Mouse (Mus musculus) kidney, embryonic 15.5 days (tissue): Measurements from ENCODE around the gene Smcr8. TPM values are rescaled to one million over a fixed set of nuclear protein-coding genes. Genes with fewer than 3 reads are reported as not detected.

Source experiments
- ATAC-seq: fragments of 200-750 bp; cut with Nextera tagmentation; replicated peaks from 2 replicates; pipeline ENCODE4 v1.8.0; 2017; ENCODE audit warnings: moderate TSS enrichment; ENCODE audit not compliant: low FRiP score
- H3K27ac ChIP-seq: fragments of 300-500 bp; sonication (generic); 2 replicates; pipeline ENCODE4 v1.5.1; 2015; ENCODE audit warnings: mild to moderate bottlenecking, inconsistent platforms
- H3K27me3 ChIP-seq: fragments of 300-500 bp; sonication (generic); 2 replicates; pipeline ENCODE4 v1.6.1; 2015; ENCODE audit warnings: inconsistent platforms
- H3K36me3 ChIP-seq: fragments of 300-500 bp; sonication (generic); 2 replicates; pipeline ENCODE4 v1.6.1; 2015; ENCODE audit warnings: inconsistent platforms
- H3K4me1 ChIP-seq: fragments of 300-500 bp; sonication (generic); 2 replicates; pipeline ENCODE4 v1.6.1; 2015; ENCODE audit warnings: inconsistent platforms
- H3K4me2 ChIP-seq: fragments of 300-500 bp; sonication (generic); 2 replicates; pipeline ENCODE4 v1.6.1; 2015; ENCODE audit warnings: moderate library complexity, mild to moderate bottlenecking, inconsistent platforms
- H3K4me3 ChIP-seq: fragments of 300-500 bp; sonication (generic); replicated peaks from 2 replicates; pipeline ENCODE4 v1.5.1; 2015; ENCODE audit warnings: mild to moderate bottlenecking, inconsistent platforms
- H3K9ac ChIP-seq: fragments of 300-500 bp; sonication (generic); 2 replicates; pipeline ENCODE4 v1.6.1; 2015; ENCODE audit warnings: mild to moderate bottlenecking, inconsistent platforms
- H3K9me3 ChIP-seq: fragments of 300-500 bp; sonication (generic); replicated peaks from 2 replicates; pipeline ENCODE4 v1.6.1; 2016; ENCODE audit warnings: inconsistent platforms
- WGBS: fragments of 180-500 bp; shearing (Covaris S2); methylation state at CpG from one replicate; pipeline ENCODE4 v1.1.7; 2015; ENCODE audit warnings: mixed read lengths; 5-methylcytosine and 5-hydroxymethylcytosine counted together
- polyA plus RNA-seq: library from polyadenylated mRNA; unstranded; fragments of >200 nt; fragmentation: Nextera tagmentation; extraction: Ambion mirVana; gene quantifications from 2 replicates; pipeline ENCODE4 v1.2.1, GENCODE M21; 2015

Gene Smcr8
- polyA plus RNA-seq, 1 experiment from 2014 or later, result 6.3 TPM

DNA sequence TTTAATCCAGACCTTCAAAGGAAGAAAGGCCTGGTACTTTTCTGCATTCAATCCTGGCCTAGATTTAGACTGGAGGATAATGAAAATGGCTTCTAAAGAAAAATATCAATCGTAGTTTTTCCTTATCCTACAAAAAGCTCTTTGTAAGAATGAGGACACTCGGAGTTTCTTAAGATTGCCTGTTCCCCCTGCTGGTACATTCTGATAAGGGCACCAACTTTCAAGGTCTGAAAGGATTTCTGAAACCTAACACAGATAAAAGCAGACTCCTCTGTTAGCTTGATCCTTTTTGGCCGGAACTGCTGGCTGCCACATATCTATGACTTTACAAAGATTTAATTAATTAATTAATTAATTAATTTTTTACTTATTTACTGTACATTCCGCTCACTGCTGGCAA is 10.4 kb upstream of the Smcr8 start:
- H3K27me3 ChIP-seq, result no peaks in the 10 kb centered on the region
- H3K27ac ChIP-seq, result no peak overlapping the region
- ATAC-seq, result no peak
- no peak overlapping the region for H3K4me2 ChIP-seq
- H3K36me3 ChIP-seq, result peaks cover 18% of the 10 kb centered on the region
- 88% methylated on average over 4 of the region's 4 CpGs for WGBS
- H3K4me3 ChIP-seq, result no peak overlapping the region
- H3K4me1 ChIP-seq, result no peaks in the 10 kb centered on the region
- no peaks in the 10 kb centered on the region for H3K9me3 ChIP-seq
- no peak overlapping the region for H3K9ac ChIP-seq

DNA sequence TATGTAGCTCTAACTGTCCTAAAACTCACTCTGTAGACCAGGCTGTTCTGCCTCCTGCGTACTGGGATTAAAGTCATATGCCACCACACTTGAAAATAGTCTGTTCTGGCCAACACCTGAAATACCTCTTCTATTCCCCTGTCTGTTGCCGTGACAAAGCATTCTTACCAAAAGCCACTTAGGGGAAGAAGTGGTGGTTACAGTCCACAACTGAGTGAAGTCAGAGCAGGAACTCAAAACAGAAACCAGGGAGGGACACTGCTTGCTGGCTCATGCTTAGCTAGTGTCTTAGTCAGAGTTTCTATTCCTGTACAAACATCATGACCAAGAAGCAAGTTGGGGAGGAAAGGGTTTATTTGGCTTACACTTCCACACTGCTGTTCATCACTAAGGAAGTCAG is 8.0 kb upstream of the Smcr8 start:
- Histone ChIP-seq H3K27me3 (no peaks in the 10 kb centered on the region), H3K9ac (no peak overlapping the region), H3K27ac (no peak overlapping the region), H3K9me3 (no peaks in the 10 kb centered on the region), H3K4me1 (no peaks in the 10 kb centered on the region), H3K4me3 (no peak overlapping the region), H3K4me2 (no peak overlapping the region), H3K36me3 (peaks cover 9% of the 10 kb centered on the region; the same call in 1 of the 2 replicates)
- ATAC-seq, result no peak
- 90% methylated on average over 2 of the region's 2 CpGs for WGBS

DNA sequence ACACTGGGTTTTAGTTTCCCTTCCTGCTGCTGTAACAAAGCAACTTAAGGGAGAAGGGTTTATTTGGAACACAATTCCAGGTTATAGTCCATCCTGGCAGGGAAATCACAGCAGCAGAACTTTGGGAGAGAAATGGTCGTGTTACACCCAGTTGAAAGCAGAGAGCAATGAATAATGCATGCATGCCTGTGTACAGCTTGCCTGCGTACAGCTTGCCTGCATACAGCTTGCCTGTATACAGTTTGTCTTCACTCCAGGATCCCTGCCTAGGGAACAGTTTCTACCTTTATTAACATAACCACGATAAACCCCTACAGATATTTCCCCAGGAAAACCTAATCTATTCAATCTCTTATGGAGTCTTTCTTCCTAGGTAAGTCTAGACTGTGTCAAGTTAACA is 6.5 kb upstream of the Smcr8 start:
- Histone ChIP-seq H3K4me1 (peaks cover 11% of the 10 kb centered on the region), H3K27ac (no peak overlapping the region), H3K36me3 (0 out of 2 replicates have a peak, but pooled peaks cover 6% of the 10 kb centered on the region), H3K27me3 (no peaks in the 10 kb centered on the region), H3K4me3 (no peak overlapping the region), H3K4me2 (no peak overlapping the region), H3K9me3 (no peaks in the 10 kb centered on the region), H3K9ac (no peak overlapping the region)
- no peak for ATAC-seq
- WGBS, result 85% methylated on average over 3 of the region's 3 CpGs

DNA sequence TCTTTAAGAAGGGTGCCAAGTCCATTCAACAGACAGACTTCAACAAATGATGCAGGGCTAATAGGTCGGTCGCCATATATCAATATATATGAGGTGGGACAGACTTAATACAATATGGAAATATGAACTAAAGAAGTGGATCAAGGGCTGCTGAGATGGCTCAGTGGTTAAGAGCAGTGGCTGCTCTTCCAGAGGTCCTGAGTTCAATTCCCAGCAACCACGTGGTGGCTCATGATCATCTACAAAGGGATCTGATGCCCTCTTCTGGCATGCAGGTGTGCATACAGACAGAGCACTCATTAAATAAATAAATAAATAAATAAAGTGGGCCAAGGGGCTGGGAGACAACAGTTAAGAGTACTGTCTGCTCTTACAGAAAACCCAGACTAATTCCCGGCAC is 5.2 kb upstream of the Smcr8 start:
- H3K4me3 ChIP-seq, result no peak overlapping the region

DNA sequence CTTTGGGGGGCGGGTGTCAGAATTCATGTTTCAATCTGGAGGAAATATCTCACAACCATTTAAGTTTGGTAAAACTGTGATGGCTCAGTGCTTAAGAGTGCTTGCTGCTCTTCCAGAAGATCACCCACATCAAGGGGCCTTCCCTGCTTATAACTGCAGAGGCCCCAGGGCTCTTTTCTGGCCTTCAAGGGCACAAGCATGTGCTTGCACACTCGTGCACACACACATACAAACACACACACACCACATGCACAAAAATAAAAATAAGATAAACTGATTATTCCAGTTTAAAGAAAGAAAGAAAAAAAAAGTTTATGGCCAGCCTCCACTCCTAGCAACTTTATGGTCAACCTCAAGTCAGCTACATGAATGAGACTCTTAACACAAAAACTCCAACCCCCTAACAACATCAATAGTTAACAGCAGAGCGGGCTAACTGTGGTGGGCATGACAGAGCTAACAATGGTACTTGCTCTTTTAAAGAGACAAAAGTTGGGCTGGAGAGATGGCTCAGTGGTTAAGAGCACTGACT is 3.1 kb upstream of the Smcr8 start:
- Histone ChIP-seq H3K36me3 (peaks cover 10% of the 10 kb centered on the region), H3K27ac (no peak overlapping the region), H3K9me3 (no peaks in the 10 kb centered on the region), H3K9ac (no peak overlapping the region), H3K4me1 (peaks cover 32% of the 10 kb centered on the region), H3K27me3 (no peaks in the 10 kb centered on the region), H3K4me3 (no peak overlapping the region), H3K4me2 (no peak overlapping the region)
- 90% methylated on average over 3 of the region's 3 CpGs for WGBS
- no peak for ATAC-seq

More for the DNA sequence above, 5.2 kb upstream of the Smcr8 start:
- peaks cover 18% of the 10 kb centered on the region for H3K4me1 ChIP-seq
- H3K27me3 ChIP-seq, result no peaks in the 10 kb centered on the region
- no peak for ATAC-seq
- no peak overlapping the region for H3K9ac ChIP-seq
- no peak overlapping the region for H3K4me2 ChIP-seq
- WGBS, result 85% methylated on average over 4 of the region's 4 CpGs
- no peaks in the 10 kb centered on the region for H3K36me3 ChIP-seq
- no peak overlapping the region for H3K27ac ChIP-seq
- H3K9me3 ChIP-seq, result no peaks in the 10 kb centered on the region

DNA sequence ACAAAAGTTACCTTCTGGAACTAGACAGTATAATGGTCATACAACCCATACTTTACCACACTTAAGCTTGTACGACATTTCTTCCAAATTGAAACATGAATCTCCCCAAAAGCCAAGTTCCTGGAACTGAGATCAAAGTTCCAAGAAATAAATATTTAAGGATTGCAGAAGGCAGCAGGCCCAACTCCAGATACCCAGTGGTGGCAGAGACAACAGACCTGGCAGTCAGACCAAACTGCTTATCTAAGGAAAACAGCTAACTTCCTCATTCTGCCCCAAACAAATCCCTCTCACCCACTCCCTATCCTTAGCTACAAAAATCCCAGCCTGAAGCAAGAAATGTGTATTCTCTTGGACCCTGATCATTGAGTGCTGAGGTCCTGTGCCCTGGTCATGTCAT is 2.5 kb upstream of the Smcr8 start:
- no peaks in the 10 kb centered on the region for H3K9me3 ChIP-seq
- no peak overlapping the region for H3K9ac ChIP-seq
- WGBS, result 85% methylated on average over 1 of the region's 1 CpGs
- peaks cover 16% of the 10 kb centered on the region for H3K36me3 ChIP-seq
- no peak for ATAC-seq
- H3K4me1 ChIP-seq, result peaks cover 38% of the 10 kb centered on the region
- no peak overlapping the region for H3K4me3 ChIP-seq
- H3K27me3 ChIP-seq, result no peaks in the 10 kb centered on the region
- peak overlapping the region; percentile 86; the same call in 1 of the 2 replicates for H3K4me2 ChIP-seq
- H3K27ac ChIP-seq, result no peak overlapping the region

DNA sequence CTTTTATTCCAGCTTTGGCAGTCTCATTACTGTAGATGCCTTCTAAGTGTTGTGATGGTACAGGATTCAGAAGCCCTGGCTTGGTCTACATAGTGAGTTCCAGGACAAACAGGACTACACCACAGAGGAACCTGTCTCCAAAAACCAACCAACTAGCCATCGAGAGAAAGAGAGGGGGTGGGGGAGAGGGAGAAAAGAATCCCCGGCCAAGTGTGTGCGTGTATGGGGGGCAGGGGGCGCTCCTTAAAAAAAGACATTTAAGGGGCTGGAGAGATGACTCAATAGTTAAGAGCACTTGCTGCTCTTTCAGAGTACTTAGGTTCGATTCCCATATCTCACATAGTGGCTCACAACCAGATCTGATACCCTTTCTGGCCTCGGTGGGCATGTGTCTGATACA is 1.7 kb upstream of the Smcr8 start:
- Histone ChIP-seq H3K4me1 (peaks cover 46% of the 10 kb centered on the region), H3K4me2 (peak overlapping the region; percentile 86), H3K27me3 (no peaks in the 10 kb centered on the region), H3K36me3 (peaks cover 24% of the 10 kb centered on the region), H3K9ac (no peak overlapping the region; the same call in 1 of the 2 replicates), H3K4me3 (peak overlapping the region; percentile 92), H3K27ac (no peak overlapping the region), H3K9me3 (no peaks in the 10 kb centered on the region)
- ATAC-seq, result no peak
- WGBS, result 48% methylated on average over 6 of the region's 6 CpGs

DNA sequence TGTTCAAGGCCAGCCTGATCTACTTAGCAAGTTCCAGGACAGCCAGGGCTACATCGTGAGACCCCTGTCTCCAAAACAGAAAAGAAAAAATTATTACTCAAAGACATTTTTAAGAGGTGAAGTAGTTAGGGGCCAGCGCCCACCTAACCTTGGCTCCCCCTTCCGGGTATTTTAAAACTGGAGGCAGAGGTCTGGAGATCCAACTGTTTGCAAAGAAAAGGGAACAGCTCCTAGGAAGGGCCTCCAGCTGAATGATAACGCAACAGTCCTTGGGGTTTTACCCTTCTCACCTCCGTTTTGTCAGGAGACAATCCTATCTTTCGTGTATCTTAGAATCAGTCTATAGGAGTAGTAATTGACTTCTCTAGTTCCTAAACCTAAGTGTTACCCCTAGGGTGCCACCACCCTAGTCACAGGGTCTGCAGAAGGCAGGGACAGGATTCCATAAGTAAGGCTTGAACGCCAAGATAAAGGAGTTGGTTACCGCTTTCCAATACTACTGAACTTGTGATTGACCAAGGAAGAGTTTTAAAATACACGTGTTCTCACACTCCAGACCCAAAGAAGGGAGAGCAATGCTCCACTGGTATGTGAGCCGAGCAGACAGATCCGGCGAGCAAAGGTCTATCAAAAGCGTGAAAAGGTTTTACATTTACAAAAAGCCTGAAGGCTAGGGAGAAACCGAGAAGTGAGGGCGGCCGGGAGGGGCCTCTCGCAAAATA is 1.1 kb upstream of the Smcr8 start:
- 2% methylated on average over 17 of the region's 17 CpGs for WGBS
- peaks cover 52% of the 10 kb centered on the region for H3K4me1 ChIP-seq
- H3K27ac ChIP-seq, result peak overlapping the region; percentile 95
- ATAC-seq, result no peak
- H3K36me3 ChIP-seq, result peaks cover 31% of the 10 kb centered on the region
- H3K9me3 ChIP-seq, result no peaks in the 10 kb centered on the region
- H3K4me3 ChIP-seq, result peak overlapping the region; percentile 92
- H3K27me3 ChIP-seq, result no peaks in the 10 kb centered on the region
- H3K9ac ChIP-seq, result peak overlapping the region; percentile 79
- H3K4me2 ChIP-seq, result peak overlapping the region; percentile 86

DNA sequence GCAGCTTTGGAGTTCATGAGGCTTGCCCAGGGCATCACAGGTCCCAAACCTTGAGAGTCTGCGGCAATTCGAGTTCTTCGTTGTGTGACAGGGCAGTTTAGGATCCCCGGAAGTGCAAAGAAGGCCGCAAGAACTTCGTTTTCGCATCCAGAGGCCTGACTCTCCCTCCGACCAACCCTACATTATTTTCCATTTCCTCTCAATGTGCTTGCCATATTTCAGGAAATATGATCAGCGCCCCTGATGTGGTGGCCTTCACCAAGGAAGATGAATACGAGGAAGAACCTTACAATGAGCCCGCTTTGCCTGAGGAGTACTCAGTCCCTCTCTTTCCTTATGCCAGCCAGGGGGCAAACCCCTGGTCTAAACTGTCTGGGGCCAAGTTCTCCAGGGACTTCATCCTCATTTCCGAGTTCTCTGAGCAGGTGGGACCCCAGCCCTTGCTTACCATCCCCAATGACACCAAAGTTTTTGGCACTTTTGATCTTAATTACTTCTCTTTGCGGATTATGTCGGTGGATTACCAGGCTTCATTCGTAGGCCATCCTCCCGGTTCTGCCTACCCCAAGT is 562 bp downstream of the Smcr8 start:
- peak overlapping the region; percentile 95 for H3K27ac ChIP-seq
- H3K9me3 ChIP-seq, result no peaks in the 10 kb centered on the region
- WGBS, result 24% methylated on average over 16 of the region's 16 CpGs
- ATAC-seq, result no peak
- H3K4me1 ChIP-seq, result peaks cover 66% of the 10 kb centered on the region
- peak overlapping the region; percentile 79 for H3K9ac ChIP-seq
- peaks cover 39% of the 10 kb centered on the region for H3K36me3 ChIP-seq
- H3K4me2 ChIP-seq, result peak overlapping the region; percentile 86
- H3K4me3 ChIP-seq, result peak overlapping the region; percentile 92
- H3K27me3 ChIP-seq, result no peaks in the 10 kb centered on the region

DNA sequence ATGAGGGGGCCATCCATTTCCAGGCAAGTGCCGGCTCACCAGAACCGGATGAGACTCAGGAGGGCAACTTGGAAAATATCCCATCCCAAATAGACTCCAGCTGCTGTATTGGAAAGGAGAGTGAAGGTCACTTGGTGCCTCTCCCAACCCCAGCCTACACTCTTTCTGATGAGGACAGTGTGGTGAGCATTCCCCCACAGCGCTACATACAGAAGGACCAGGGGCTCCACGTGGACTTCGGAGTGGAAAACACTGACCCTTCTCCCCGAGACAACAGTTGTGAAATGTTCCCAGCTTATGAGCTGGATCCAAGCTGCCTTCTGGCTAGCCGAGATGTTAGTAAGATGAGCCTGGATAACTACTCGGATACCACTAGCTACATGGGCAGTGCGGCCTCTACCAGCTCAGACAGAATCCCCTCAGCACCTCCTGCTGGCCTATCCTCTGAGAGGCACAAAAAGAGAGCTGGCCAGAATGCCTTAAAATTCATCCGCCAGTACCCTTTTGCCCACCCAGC is 2.4 kb downstream of the Smcr8 start:
- H3K36me3 ChIP-seq, result peaks cover 56% of the 10 kb centered on the region
- peak overlapping the region; percentile 29; the same call in 1 of the 2 replicates for H3K9ac ChIP-seq
- ATAC-seq, result no peak
- H3K4me1 ChIP-seq, result peaks cover 66% of the 10 kb centered on the region
- no peak overlapping the region for H3K27ac ChIP-seq
- H3K4me2 ChIP-seq, result peak overlapping the region; percentile 86
- peak overlapping the region; percentile 25 for H3K4me3 ChIP-seq
- 90% methylated on average over 10 of the region's 10 CpGs for WGBS
- H3K9me3 ChIP-seq, result no peaks in the 10 kb centered on the region
- H3K27me3 ChIP-seq, result no peaks in the 10 kb centered on the region

DNA sequence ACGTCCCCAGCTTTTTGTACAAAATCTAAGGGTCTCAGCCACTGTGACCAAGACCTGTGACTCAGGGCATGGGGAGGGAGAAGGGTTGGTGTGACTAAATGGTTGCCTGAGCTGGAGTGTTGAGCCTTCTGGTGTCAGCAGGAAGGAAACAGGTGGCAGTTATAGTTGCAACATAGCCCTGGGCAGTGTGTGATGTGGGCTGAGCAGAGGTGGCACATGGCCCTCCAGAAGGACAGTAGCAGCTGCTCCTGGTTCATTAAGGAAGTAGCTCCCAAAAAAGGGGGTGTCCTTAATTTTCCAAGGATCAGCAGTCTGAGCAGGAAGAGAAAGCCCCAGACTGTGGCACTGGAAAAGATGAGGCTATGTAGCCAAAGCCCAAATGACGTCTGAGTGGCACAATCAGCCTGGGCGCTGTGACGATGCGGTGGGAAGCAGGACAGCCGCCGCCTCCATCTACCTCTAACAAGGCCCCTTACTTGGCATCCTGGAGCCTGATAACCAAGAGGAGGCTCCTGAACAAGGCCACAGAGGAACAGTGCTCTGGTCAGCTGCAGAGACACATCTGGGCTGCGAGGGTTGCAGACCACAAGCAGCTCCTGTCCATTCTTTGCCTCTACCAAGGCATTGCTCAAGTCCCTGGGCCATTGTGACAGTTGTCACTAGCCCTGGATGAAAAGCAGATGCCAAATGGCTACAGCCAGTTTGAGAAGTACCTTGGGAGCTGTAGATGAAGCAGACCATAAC is 7.0 kb downstream of the Smcr8 start:
- H3K4me2 ChIP-seq, result no peak overlapping the region
- no peak for ATAC-seq
- H3K36me3 ChIP-seq, result peaks cover 91% of the 10 kb centered on the region
- no peaks in the 10 kb centered on the region for H3K27me3 ChIP-seq
- H3K9me3 ChIP-seq, result no peaks in the 10 kb centered on the region
- peaks cover 33% of the 10 kb centered on the region for H3K4me1 ChIP-seq
- H3K9ac ChIP-seq, result no peak overlapping the region
- H3K4me3 ChIP-seq, result no peak overlapping the region
- H3K27ac ChIP-seq, result no peak overlapping the region
- 93% methylated on average over 8 of the region's 8 CpGs for WGBS

DNA sequence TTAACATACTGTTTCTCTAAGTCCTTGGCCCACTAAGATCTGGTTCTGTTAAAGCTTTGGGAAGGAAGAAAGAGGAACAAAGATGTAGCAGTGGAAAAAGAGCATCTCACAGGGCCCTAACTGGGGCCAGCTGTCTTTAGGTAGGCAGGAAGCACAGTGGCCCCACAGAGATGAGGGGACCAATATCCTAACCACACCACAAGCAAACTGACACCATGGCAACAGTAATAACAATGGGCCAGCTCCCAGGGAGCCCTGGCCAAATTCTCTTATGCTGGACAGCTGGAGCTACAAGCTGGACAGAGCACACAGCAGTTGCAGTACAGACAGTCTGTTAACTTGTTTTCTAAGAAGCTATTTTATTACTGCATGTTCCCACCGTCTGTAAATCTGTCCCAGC is 10.3 kb downstream of the Smcr8 start:
- WGBS, result 70% methylated on average over 1 of the region's 1 CpGs
- no peaks in the 10 kb centered on the region for H3K9me3 ChIP-seq
- no peaks in the 10 kb centered on the region for H3K27me3 ChIP-seq
- H3K9ac ChIP-seq, result no peak overlapping the region
- no peak overlapping the region for H3K4me2 ChIP-seq
- H3K4me1 ChIP-seq, result peaks cover under 1% of the 10 kb centered on the region
- peaks cover 95% of the 10 kb centered on the region for H3K36me3 ChIP-seq
- H3K27ac ChIP-seq, result no peak overlapping the region
- ATAC-seq, result no peak
- no peak overlapping the region for H3K4me3 ChIP-seq
